Mouse (Mus musculus) kidney, embryonic 14.5 days (tissue): Measurements from ENCODE around the gene Casp6. TPM values are rescaled to one million over a fixed set of nuclear protein-coding genes. Genes with fewer than 3 reads are reported as not detected.

ENCODE experiments used
- ATAC-seq: fragments of 200-750 bp; cut with Nextera tagmentation; 2 replicates; pipeline ENCODE4 v1.8.0; 2017; ENCODE audit warnings: moderate number of reproducible peaks, mild to moderate bottlenecking, moderate TSS enrichment, moderate library complexity; ENCODE audit not compliant: low FRiP score, low TSS enrichment
- H3K27ac ChIP-seq: fragments of 300-500 bp; sonication (generic); 2 replicates; pipeline ENCODE4 v1.5.1; 2014; ENCODE audit warnings: low read depth, mild to moderate bottlenecking, low read length, moderate library complexity, mixed read lengths
- H3K27me3 ChIP-seq: fragments of 300-500 bp; sonication (generic); 2 replicates; pipeline ENCODE4 v1.6.1; 2014; ENCODE audit warnings: mild to moderate bottlenecking, low read length; ENCODE audit not compliant: control insufficient read depth, insufficient read depth
- H3K36me3 ChIP-seq: fragments of 300-500 bp; sonication (generic); 2 replicates; pipeline ENCODE4 v1.6.1; 2014; ENCODE audit warnings: low read length, mixed read lengths; ENCODE audit not compliant: control insufficient read depth, insufficient read depth
- H3K4me1 ChIP-seq: fragments of 300-500 bp; sonication (generic); 2 replicates; pipeline ENCODE4 v1.6.1; 2014; ENCODE audit warnings: low read length, mixed read lengths; ENCODE audit not compliant: control insufficient read depth, insufficient read depth
- H3K4me2 ChIP-seq: fragments of 300-500 bp; sonication (generic); replicated peaks from 2 replicates; pipeline ENCODE4 v1.6.1; 2014; ENCODE audit warnings: low read depth, mild to moderate bottlenecking, low read length
- H3K4me3 ChIP-seq: fragments of 300-500 bp; sonication (generic); 2 replicates; pipeline ENCODE4 v1.5.1; 2014; ENCODE audit warnings: mild to moderate bottlenecking, low read length
- H3K9ac ChIP-seq: fragments of 300-500 bp; sonication (generic); 2 replicates; pipeline ENCODE4 v1.6.1; 2014; ENCODE audit warnings: low read depth, mild to moderate bottlenecking, low read length, moderate library complexity
- H3K9me3 ChIP-seq: fragments of 300-500 bp; sonication (generic); 2 replicates; pipeline ENCODE4 v1.6.1; 2016; ENCODE audit warnings: low read length; ENCODE audit not compliant: control insufficient read depth
- WGBS: fragments of 180-500 bp; shearing (Covaris S2); extraction: QIAGEN DNeasy Blood & Tissue Kit; methylation state at CpG from one replicate; pipeline ENCODE4 v1.1.7; 2014; 5-methylcytosine and 5-hydroxymethylcytosine counted together
- polyA plus RNA-seq: library from polyadenylated mRNA; unstranded; fragments of >200 nt; fragmentation: Nextera tagmentation; extraction: Ambion mirVana; gene quantifications from 2 replicates; pipeline ENCODE4 v1.2.1, GENCODE M21; 2014

The Casp6 gene
- 83.0 and 99.3 TPM in 2 replicates for polyA plus RNA-seq

DNA sequence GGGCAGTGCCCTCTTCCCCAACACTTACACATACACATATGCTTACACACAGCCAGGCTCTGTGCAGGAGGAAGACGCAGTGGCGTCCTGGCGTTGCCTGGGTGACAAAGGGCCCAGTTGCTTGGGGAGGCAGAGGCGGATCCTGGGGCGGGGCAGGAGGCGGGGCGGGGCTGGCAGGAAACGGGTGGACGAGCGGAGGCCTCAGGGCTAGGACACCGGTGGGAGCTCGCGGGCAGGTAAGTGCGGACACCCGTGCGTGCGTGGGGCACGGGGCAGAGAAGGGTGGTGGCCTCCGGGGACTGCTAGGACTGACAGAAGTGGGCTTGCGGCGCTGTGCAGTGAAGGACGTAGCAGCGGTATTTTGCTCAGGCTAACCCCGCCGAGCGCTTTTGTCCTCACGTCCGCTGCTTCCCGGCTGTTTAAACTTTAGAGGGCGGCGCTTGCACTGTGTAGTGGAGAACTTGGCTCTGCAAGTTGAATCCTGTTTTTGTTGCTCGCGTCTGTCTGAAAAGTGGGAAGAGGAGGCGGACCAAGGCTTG lies at the start of gene Casp6:
Gene Casp6 (plus strand): TSS at position 155 of the 539 bp plus-strand sequence.
- ATAC-seq = peak; percentile 93
- Histone ChIP-seq H3K4me3 (peak within 1 kb of the TSS; percentile 72), H3K4me2 (peak within 1 kb of the TSS; percentile 67)

DNA sequence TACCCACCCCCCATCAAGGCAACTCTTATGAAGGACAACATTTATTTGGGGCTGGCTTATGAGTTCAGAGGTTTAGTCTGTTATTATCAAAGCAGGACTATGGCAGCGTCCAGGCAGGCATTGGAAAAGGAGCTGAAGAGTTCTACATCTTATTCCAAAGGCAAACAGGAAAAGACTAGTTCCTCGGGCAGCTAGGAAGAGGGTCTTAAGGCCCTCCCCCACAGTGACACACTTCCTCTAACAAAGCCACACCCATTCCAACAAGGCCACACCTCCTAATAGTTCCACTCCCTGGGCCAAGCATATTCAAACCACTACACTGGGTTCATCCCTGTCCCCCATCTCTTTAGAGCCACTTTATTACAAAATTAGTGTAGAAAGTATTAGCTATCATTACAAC lies 38.6 kb upstream of the Casp6 start:
- Histone ChIP-seq H3K4me3 (no peak overlapping the region), H3K9ac (no peak overlapping the region), H3K27ac (no peak overlapping the region), H3K4me2 (no peak overlapping the region), H3K9me3 (peaks cover 7% of the 10 kb centered on the region; the same call in 1 of the 2 replicates), H3K27me3 (no peaks in the 10 kb centered on the region), H3K36me3 (no peaks in the 10 kb centered on the region), H3K4me1 (no peaks in the 10 kb centered on the region)
- no peak for ATAC-seq
- 69% methylated on average over 2 of the region's 2 CpGs for WGBS

More for the DNA sequence above, at the start of gene Casp6:
- under 1% methylated on average over 34 of the region's 34 CpGs for WGBS
- peaks cover 19% of the 10 kb centered on the region for H3K4me1 ChIP-seq
- H3K9me3 ChIP-seq = no peaks in the 10 kb centered on the region
- H3K36me3 ChIP-seq = peaks cover 5% of the 10 kb centered on the region; the same call in 1 of the 2 replicates
- H3K9ac ChIP-seq = peak within 1 kb of the TSS; percentile 61
- H3K27ac ChIP-seq = peak within 1 kb of the TSS; percentile 77
- no peaks in the 10 kb centered on the region for H3K27me3 ChIP-seq

DNA sequence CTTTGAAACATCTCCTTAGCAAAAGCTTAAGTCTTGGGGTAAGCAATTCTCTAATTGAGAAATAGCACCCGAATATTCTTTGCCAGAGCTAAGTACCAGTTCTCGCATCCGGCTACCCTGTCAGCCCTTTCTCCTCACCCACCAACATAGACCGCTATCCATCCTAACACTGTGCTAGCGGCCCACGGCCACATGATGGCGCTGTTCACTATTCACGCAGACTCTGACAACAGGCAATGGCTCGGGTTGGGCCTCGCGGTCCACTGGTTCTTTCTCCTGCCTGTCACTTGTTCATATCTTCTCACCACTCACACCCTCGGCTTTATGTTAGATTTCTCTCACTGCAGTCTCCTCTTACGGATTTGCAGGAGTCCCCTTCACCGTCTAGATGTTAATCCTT lies 37.5 kb upstream of the Casp6 start:
- Histone ChIP-seq H3K4me1 (no peaks in the 10 kb centered on the region), H3K4me2 (no peak overlapping the region), H3K4me3 (no peak overlapping the region), H3K27ac (no peak overlapping the region), H3K27me3 (no peaks in the 10 kb centered on the region), H3K36me3 (no peaks in the 10 kb centered on the region), H3K9ac (no peak overlapping the region), H3K9me3 (peaks cover 4% of the 10 kb centered on the region; the same call in 1 of the 2 replicates)
- 54% methylated on average over 14 of the region's 14 CpGs for WGBS
- ATAC-seq = no peak

DNA sequence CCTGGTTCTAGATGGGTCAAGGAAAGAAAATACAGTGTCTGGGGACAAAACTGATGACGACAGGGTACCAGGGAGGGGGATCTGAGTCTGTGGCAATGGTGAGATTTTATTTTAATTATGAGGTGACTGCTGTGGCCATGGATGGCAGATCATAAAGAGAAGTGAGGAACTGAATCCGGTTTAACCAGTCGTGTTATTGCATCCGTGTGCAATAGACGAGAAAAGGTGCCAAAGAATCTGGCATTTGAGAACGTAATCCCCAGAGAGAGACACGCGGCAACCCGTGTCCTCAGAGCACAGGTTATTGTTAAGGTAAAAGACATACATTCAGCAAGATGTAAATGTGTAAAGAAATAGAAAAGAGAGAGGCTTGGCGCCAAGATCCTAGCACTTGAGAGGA lies 23.9 kb upstream of the Casp6 start:
- Histone ChIP-seq H3K27ac (no peak overlapping the region), H3K36me3 (no peaks in the 10 kb centered on the region), H3K9me3 (no peaks in the 10 kb centered on the region), H3K4me3 (no peak overlapping the region), H3K9ac (no peak overlapping the region), H3K27me3 (no peaks in the 10 kb centered on the region), H3K4me2 (no peak overlapping the region), H3K4me1 (0 out of 2 replicates have a peak, but pooled peaks cover 5% of the 10 kb centered on the region)
- no peak for ATAC-seq
- 72% methylated on average over 10 of the region's 10 CpGs for WGBS

DNA sequence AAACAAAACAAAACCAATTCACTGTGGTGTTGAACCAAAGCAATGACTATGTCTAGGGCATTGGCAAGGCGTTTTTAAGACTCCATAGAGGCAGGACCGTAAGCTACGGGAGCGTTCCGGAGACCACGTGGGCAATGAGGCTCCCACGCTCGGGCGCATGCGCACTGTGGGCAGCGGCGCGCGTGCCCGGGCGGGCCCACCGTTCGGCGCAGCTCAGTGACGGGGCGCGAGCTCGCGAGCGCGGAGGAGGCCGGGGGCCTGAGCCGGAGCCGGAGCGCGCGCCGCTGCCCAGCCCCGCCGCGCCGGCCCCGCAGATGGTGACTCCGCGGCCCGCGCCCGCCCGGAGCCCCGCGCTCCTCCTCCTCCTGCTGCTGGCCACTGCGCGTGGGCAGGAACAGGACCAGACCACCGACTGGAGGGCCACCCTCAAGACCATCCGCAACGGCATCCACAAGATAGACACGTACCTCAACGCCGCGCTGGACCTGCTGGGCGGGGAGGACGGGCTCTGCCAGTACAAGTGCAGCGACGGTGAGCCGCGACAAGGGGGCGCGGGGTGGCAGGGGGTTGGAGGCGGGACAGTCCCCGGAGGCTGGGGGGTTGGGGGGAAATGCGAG lies 22.7 kb upstream of the Casp6 start, which contains the start of gene Pla2g12a:
Gene Pla2g12a (plus strand): TSS at position 202 of the 617 bp plus-strand sequence.
- H3K4me3 ChIP-seq = peak within 1 kb of the TSS; percentile 70
- peak within 1 kb of the TSS; percentile 79 for H3K4me2 ChIP-seq
- WGBS = under 1% methylated on average over 66 of the region's 66 CpGs
- H3K27me3 ChIP-seq = no peaks in the 10 kb centered on the region
- peak; percentile 93 for ATAC-seq
- H3K4me1 ChIP-seq = 0 out of 2 replicates have a peak, but pooled peaks cover 5% of the 10 kb centered on the region
- H3K9ac ChIP-seq = peak within 1 kb of the TSS; percentile 77
- no peaks in the 10 kb centered on the region for H3K9me3 ChIP-seq
- H3K36me3 ChIP-seq = no peaks in the 10 kb centered on the region
- H3K27ac ChIP-seq = peak within 1 kb of the TSS; percentile 69; the same call in 1 of the 2 replicates

DNA sequence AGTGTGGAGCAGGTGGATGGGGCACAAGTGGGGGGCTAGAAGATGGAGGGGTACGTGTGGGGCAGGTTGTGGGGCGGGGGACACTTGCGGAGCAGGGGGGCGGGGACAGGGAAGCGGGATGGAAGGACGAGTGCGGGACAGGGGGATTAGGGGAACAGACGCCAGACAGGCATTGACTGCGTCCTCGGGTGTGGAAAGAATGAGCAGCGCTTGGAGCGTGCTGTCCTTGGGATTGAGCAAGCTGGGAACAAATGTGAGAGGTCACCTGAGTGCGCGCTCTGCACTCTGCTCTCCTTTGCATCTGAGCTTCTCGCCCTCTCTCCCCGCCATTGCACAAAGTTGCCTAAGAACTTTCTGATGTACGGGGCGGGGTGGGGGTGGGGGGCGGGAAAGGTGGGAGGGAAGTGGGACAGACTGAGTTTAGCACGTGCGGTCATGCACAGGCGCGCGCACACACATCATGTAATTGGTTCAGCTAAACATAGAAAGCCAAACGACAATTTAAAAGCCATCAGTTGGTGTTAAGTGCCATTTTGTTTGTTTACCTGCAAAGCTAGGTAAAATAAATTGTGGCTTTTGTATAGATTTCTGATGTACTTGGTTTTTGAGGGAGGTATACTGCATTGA lies 22.0 kb upstream of the Casp6 start:
- H3K4me2 ChIP-seq = peak overlapping the region; percentile 79
- 0 out of 2 replicates have a peak, but pooled peaks cover 5% of the 10 kb centered on the region for H3K4me1 ChIP-seq
- no peaks in the 10 kb centered on the region for H3K27me3 ChIP-seq
- WGBS = under 1% methylated on average over 25 of the region's 25 CpGs
- peak overlapping the region; percentile 69; the same call in 1 of the 2 replicates for H3K27ac ChIP-seq
- H3K9ac ChIP-seq = peak overlapping the region; percentile 77
- ATAC-seq = peak; percentile 73
- no peaks in the 10 kb centered on the region for H3K36me3 ChIP-seq
- peak overlapping the region; percentile 70 for H3K4me3 ChIP-seq
- no peaks in the 10 kb centered on the region for H3K9me3 ChIP-seq

DNA sequence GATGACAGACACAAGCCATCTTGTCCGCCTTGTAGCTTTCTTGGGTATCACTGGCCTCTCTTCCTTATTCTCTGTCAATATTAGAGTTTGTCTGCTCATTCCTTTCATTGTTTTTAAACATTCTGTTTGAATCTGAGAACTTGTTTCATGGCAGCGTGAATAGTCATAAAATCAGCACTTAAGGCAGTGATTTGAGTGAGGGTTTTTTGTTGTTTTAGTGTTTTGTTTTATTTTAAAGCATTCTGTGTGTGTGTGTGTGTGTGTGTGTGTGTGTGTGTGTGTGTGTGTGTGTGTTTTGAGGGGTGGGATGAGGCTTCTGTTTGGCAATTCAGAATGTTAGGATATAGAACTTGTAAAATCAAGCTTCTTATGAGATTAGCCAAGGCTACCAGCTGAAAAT lies 21.3 kb upstream of the Casp6 start:
- Histone ChIP-seq H3K9ac (no peak overlapping the region), H3K9me3 (no peaks in the 10 kb centered on the region), H3K4me2 (peak overlapping the region; percentile 79), H3K27ac (no peak overlapping the region), H3K36me3 (no peaks in the 10 kb centered on the region), H3K4me1 (0 out of 2 replicates have a peak, but pooled peaks cover 5% of the 10 kb centered on the region), H3K27me3 (no peaks in the 10 kb centered on the region), H3K4me3 (no peak overlapping the region)
- WGBS = 70% methylated on average over 2 of the region's 2 CpGs
- ATAC-seq = no peak

DNA sequence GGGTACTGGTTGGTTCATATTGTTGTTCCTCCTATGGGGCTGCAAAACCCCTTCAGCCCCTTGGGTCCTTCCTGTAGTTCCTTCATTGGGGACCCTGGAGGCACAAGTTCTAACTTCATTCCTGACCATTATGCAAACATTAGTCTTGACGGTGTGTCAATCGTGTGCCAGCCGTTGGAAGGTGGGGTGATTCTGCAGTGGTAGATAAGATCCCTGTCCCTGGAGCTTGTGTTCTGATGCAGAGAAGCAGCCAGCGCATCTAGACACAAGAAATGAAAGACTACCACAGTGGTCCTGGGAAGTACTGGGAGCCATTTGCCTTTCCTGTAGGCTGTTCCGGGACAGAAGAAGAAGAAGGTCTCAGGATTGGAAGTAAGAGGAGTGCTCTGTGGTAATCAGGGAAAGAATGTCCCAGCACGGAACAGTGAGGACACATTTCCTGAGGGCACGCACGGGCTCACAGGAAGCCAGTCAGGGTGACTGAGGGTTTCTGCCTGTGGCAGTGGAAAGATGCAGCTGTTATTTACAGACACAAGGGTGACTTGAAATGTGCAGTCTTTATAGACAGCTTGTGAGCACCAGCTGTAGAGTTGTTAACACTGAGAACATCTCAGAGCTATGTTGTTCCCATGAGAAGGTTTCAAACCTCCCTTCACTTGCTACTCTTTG lies 20.2 kb upstream of the Casp6 start:
- Histone ChIP-seq H3K9ac (no peak overlapping the region), H3K9me3 (no peaks in the 10 kb centered on the region), H3K27ac (no peak overlapping the region), H3K4me2 (no peak overlapping the region), H3K4me3 (no peak overlapping the region), H3K4me1 (0 out of 2 replicates have a peak, but pooled peaks cover 5% of the 10 kb centered on the region), H3K27me3 (no peaks in the 10 kb centered on the region), H3K36me3 (no peaks in the 10 kb centered on the region)
- 70% methylated on average over 8 of the region's 8 CpGs for WGBS
- no peak for ATAC-seq
